Mouse (Mus musculus) c-Kit-negative CD71-positive TER-119-positive erythroid progenitor cells, embryonic 14.5 days (primary cell): ENCODE results near the gene Ovol1.

Experiments
- DNase-seq: peaks from one replicate; pipeline ENCODE4 v3.0.0-alpha.2; 2013; ENCODE audit warnings: low read depth, low spot score

Gene Ovol1

GRCm38 (mm10) chr19:5518721-5519120 lies 41.7 kb downstream of the Ovol1 start:
- DNase-seq, result no peak

- DNase-seq, result no peak
These were observed 43.4 kb downstream of the Ovol1 start for GRCm38 (mm10) chr19:5516906-5517505.

GRCm38 (mm10) chr19:5515840-5516777 lies 44.3 kb downstream of the Ovol1 start:
- no peak for DNase-seq

- DNase-seq, result no peak
These were observed 47.5 kb downstream of the Ovol1 start for GRCm38 (mm10) chr19:5513005-5513349.

GRCm38 (mm10) chr19:5512091-5513004 lies 48.1 kb downstream of the Ovol1 start:
- DNase-seq, result no peak

- DNase-seq, result peak; percentile 20
These were observed 49.3 kb downstream of the Ovol1 start for GRCm38 (mm10) chr19:5511074-5511632.

GRCm38 (mm10) chr19:5510031-5511026 lies 50.1 kb downstream of the Ovol1 start, which contains the start of gene Snx32:
Gene Snx32, minus strand, starts transcription at chr19:5510538.
- DNase-seq, result peak; percentile 98

- DNase-seq, result no peak
These were observed 56.8 kb downstream of the Ovol1 start, which contains the start of gene 1700020D05Rik for GRCm38 (mm10) chr19:5503687-5504086. Gene 1700020D05Rik, minus strand, starts transcription at chr19:5503787.

GRCm38 (mm10) chr19:5500330-5500875 lies 60.0 kb downstream of the Ovol1 start:
- no peak for DNase-seq
